Mouse (Mus musculus) midbrain, embryonic 16.5 days (tissue): Measurements from ENCODE around the gene Slpi. TPM values are rescaled to one million over a fixed set of nuclear protein-coding genes. Genes with fewer than 3 reads are reported as not detected.

ENCODE experiments used
- ATAC-seq: fragments of 200-750 bp; cut with Nextera tagmentation; 2 replicates; pipeline ENCODE4 v1.8.0; 2017; ENCODE audit warnings: moderate TSS enrichment
- H3K27ac ChIP-seq: fragments of 300-500 bp; sonication (generic); 2 replicates; pipeline ENCODE4 v1.5.1; 2014; ENCODE audit warnings: mild to moderate bottlenecking, low read length, mixed read lengths
- H3K27me3 ChIP-seq: fragments of 300-500 bp; sonication (generic); 2 replicates; pipeline ENCODE4 v1.6.1; 2014; ENCODE audit warnings: low read depth, low read length, mixed read lengths; ENCODE audit not compliant: control insufficient read depth, insufficient read depth
- H3K36me3 ChIP-seq: fragments of 300-500 bp; sonication (generic); 2 replicates; pipeline ENCODE4 v1.6.1; 2014; ENCODE audit warnings: mild to moderate bottlenecking, low read length, moderate library complexity, mixed read lengths; ENCODE audit not compliant: control insufficient read depth, insufficient read depth
- H3K4me1 ChIP-seq: fragments of 300-500 bp; sonication (generic); 2 replicates; pipeline ENCODE4 v1.6.1; 2014; ENCODE audit warnings: mild to moderate bottlenecking, low read length, mixed read lengths; ENCODE audit not compliant: control insufficient read depth, insufficient read depth
- H3K4me2 ChIP-seq: fragments of 300-500 bp; sonication (generic); 2 replicates; pipeline ENCODE4 v1.6.1; 2014; ENCODE audit warnings: mild to moderate bottlenecking, low read length, mixed read lengths
- H3K4me3 ChIP-seq: fragments of 300-500 bp; sonication (generic); 2 replicates; pipeline ENCODE4 v1.5.1; 2014; ENCODE audit warnings: low read depth, mild to moderate bottlenecking, low read length, moderate library complexity, mixed read lengths
- H3K9ac ChIP-seq: fragments of 300-500 bp; sonication (generic); 2 replicates; pipeline ENCODE4 v1.6.1; 2014; ENCODE audit warnings: low read depth, low read length, mixed read lengths
- H3K9me3 ChIP-seq: fragments of 300-500 bp; sonication (generic); replicated peaks from 2 replicates; pipeline ENCODE4 v1.6.1; 2014; ENCODE audit warnings: mild to moderate bottlenecking, low read length, mixed read lengths; ENCODE audit not compliant: control insufficient read depth, poor library complexity, severe bottlenecking
- WGBS: fragments of 180-500 bp; shearing (Covaris S2); extraction: QIAGEN DNeasy Blood & Tissue Kit; methylation state at CpG from one replicate; pipeline ENCODE4 v1.1.7; 2014; 5-methylcytosine and 5-hydroxymethylcytosine counted together
- polyA plus RNA-seq: library from polyadenylated mRNA; unstranded; fragments of >200 nt; fragmentation: Nextera tagmentation; extraction: Ambion mirVana; gene quantifications from 2 replicates; pipeline ENCODE4 v1.2.1, GENCODE M21; 2015

The Slpi gene
- polyA plus RNA-seq, 1 experiment from 2014 or later, result not detected

DNA sequence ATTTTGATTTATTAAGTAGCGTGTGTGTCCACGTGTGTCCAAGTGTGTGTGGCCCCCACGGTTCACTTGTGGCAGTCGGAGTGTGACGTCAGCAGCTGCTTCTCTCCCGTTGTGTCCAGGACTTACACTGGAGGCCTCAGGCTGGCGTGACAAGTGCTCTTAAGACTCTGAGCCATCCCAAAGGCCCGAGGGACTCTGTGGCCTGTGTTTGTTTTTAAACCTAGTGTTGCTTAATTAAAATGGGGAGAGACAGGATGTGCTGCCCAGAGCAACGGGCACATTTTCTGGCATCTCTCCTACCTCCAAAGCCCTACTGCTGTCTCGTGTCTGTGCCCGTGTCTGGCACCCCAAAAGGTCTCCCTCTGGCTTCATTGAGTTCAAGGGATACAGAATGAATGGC, 34.6 kb upstream of the Slpi start:
- H3K27ac ChIP-seq, result no peak overlapping the region
- no peak for ATAC-seq
- H3K4me2 ChIP-seq, result no peak overlapping the region
- H3K4me3 ChIP-seq, result no peak overlapping the region
- H3K9me3 ChIP-seq, result no peaks in the 10 kb centered on the region
- no peaks in the 10 kb centered on the region for H3K4me1 ChIP-seq
- H3K27me3 ChIP-seq, result no peaks in the 10 kb centered on the region
- H3K9ac ChIP-seq, result no peak overlapping the region
- H3K36me3 ChIP-seq, result no peaks in the 10 kb centered on the region
- 89% methylated on average over 11 of the region's 11 CpGs for WGBS

DNA sequence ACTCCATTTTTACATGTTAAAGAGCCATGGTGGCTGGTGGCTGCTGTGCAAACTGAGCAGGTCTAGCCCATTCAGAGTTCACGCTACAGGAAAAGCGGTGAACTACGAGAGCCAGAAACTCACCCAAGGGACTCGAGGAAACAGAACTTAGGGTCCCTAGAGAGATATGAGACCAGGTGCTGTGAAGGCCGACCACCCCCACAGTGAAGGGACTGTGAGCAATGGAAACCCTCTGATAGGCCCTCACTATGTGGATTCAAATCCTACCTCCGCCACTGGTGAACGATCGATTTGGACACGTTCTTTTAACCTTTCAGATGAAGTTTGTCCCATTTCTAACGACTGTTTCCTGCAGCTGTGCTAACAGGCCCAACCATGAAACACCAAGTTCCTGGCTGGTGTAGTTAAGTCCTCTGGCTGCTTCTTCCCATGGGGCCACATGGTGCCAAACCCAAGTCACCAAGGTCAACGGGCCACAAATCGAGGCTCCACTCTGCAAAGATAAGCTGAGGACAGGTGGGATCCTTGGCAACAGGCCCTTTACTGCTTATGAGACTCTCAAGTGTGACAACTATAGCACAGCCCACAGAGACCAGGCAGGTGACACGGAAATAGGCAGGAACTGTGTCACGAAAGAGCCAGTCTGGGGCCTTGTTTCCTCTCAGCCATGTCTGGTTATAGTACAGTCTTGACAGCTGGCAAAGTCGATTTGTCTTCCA, 33.9 kb upstream of the Slpi start:
- Histone ChIP-seq H3K9me3 (no peaks in the 10 kb centered on the region), H3K4me3 (no peak overlapping the region), H3K27ac (no peak overlapping the region), H3K4me2 (no peak overlapping the region), H3K27me3 (no peaks in the 10 kb centered on the region), H3K36me3 (no peaks in the 10 kb centered on the region), H3K9ac (no peak overlapping the region), H3K4me1 (no peaks in the 10 kb centered on the region)
- WGBS, result 91% methylated on average over 15 of the region's 15 CpGs
- no peak for ATAC-seq

DNA sequence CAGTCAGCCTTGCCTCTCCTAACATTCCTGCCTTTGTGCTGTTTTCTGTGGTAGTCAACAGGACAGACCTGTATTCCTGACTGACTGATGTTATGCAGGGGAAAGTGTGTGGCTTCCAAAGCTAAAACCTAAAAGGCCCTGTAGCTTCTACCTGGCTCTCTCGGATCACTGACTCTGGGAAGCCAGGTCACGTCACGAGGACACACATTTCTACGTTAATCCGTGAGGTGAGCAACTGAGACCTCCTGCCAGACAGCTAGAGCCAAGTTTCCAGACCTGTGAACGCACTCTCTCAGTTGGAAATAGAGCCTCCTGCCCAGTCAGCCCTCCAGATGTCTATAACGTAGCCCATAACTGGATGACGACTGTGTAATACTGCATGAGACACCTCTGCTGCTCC, 33.1 kb upstream of the Slpi start:
- Histone ChIP-seq H3K4me3 (no peak overlapping the region), H3K27ac (no peak overlapping the region), H3K9ac (no peak overlapping the region), H3K36me3 (no peaks in the 10 kb centered on the region), H3K4me2 (no peak overlapping the region), H3K4me1 (no peaks in the 10 kb centered on the region), H3K27me3 (no peaks in the 10 kb centered on the region), H3K9me3 (no peaks in the 10 kb centered on the region)
- no peak for ATAC-seq
- 89% methylated on average over 8 of the region's 8 CpGs for WGBS

DNA sequence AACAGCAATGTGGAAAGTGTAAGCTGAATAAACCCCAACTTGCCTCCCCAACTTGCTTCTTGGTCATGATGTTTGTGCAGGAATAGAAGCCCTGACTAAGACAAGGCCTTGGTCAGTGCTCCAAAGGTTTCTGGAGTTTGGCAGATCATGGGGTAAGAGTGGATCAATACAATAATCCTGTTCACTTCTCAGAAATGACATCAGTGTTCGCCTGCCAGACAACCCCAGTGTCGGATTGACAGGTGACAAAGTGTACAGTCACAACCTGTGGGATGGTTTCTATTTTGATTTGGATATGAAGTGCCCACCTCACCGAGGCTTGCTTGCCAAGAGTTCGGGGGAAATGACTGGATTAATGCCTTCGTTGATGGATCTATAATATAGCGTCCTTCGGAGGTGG, 32.4 kb upstream of the Slpi start:
- H3K9ac ChIP-seq, result no peak overlapping the region
- no peak overlapping the region for H3K4me2 ChIP-seq
- no peaks in the 10 kb centered on the region for H3K4me1 ChIP-seq
- H3K36me3 ChIP-seq, result no peaks in the 10 kb centered on the region
- no peak for ATAC-seq
- no peak overlapping the region for H3K27ac ChIP-seq
- H3K9me3 ChIP-seq, result no peaks in the 10 kb centered on the region
- 91% methylated on average over 7 of the region's 7 CpGs for WGBS
- H3K27me3 ChIP-seq, result no peaks in the 10 kb centered on the region
- no peak overlapping the region for H3K4me3 ChIP-seq

GRCm38 (mm10) chr2:164419489-164419888, 30.6 kb upstream of the Slpi start:
- Histone ChIP-seq H3K27me3 (no peaks in the 10 kb centered on the region), H3K4me1 (no peaks in the 10 kb centered on the region), H3K27ac (no peak overlapping the region), H3K36me3 (no peaks in the 10 kb centered on the region), H3K4me3 (no peak overlapping the region), H3K9ac (no peak overlapping the region), H3K9me3 (no peaks in the 10 kb centered on the region), H3K4me2 (no peak overlapping the region)
- WGBS, result 10% methylated on average over 3 of the region's 3 CpGs
- no peak for ATAC-seq

DNA sequence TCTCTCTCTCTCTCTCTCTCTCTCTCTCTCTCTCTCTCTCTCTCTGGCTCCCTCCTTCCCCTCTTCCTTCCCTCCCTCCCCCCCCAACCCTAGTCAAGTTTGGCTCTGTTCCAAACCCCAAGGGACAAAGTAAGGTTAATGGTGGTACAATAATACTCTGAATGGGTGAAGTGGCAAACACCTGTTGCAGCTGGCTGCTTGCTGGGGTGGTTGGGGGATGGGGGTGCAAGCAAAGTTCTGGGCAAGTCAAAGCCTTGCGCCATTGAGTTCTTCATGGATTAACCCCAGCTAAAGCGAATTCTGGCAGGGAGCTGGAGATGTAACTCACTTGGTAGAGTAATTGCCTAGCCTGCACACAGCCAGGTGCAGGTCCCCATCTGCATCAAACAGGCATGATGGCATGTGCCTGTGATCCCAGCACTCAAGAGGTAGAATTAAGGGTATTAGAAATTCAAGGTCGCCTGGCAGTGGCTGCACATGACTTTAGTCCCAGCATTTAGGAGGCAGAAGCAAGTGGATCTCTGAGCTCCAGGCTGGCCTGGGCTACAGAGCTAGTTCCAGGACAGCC, 29.5 kb upstream of the Slpi start:
- H3K9ac ChIP-seq, result no peak overlapping the region
- H3K27ac ChIP-seq, result no peak overlapping the region
- ATAC-seq, result no peak
- H3K9me3 ChIP-seq, result no peaks in the 10 kb centered on the region
- H3K4me2 ChIP-seq, result no peak overlapping the region
- H3K27me3 ChIP-seq, result no peaks in the 10 kb centered on the region
- H3K4me1 ChIP-seq, result no peaks in the 10 kb centered on the region
- 41% methylated on average over 3 of the region's 3 CpGs for WGBS
- H3K4me3 ChIP-seq, result no peak overlapping the region
- H3K36me3 ChIP-seq, result no peaks in the 10 kb centered on the region

- Histone ChIP-seq H3K9me3 (no peaks in the 10 kb centered on the region), H3K4me2 (no peak overlapping the region), H3K27ac (no peak overlapping the region), H3K27me3 (no peaks in the 10 kb centered on the region), H3K4me1 (no peaks in the 10 kb centered on the region), H3K4me3 (no peak overlapping the region), H3K9ac (no peak overlapping the region), H3K36me3 (no peaks in the 10 kb centered on the region)
- no peak for ATAC-seq
- WGBS, result 0% methylated on average over 2 of the region's 2 CpGs
Measured at GRCm38 (mm10) chr2:164417198-164417597, 28.3 kb upstream of the Slpi start.

DNA sequence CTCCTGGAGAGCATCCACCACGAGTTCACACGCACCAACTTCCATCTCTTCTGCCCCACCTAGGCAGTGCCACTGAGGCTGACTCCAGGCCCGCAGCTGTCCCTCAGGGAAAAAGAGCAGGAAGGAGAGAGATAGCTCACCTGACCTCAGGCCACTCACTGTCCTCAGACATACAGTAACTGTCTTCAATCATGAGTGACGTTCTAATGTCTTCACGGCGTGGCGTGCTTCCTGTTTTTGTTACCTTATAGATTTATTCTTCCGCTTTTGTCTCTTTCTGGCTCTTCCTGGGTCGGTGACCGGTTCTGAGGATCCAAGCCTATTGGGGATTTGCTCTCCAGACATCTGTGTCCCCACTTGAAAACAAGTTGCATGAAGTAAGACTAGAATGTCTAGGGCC, 25.7 kb upstream of the Slpi start:
- Histone ChIP-seq H3K4me2 (peak overlapping the region; percentile 48), H3K27ac (no peak overlapping the region), H3K4me3 (peak overlapping the region; percentile 26), H3K9ac (no peak overlapping the region), H3K36me3 (no peaks in the 10 kb centered on the region), H3K4me1 (no peaks in the 10 kb centered on the region), H3K9me3 (no peaks in the 10 kb centered on the region), H3K27me3 (peaks cover 12% of the 10 kb centered on the region)
- ATAC-seq, result no peak
- 77% methylated on average over 10 of the region's 10 CpGs for WGBS

DNA sequence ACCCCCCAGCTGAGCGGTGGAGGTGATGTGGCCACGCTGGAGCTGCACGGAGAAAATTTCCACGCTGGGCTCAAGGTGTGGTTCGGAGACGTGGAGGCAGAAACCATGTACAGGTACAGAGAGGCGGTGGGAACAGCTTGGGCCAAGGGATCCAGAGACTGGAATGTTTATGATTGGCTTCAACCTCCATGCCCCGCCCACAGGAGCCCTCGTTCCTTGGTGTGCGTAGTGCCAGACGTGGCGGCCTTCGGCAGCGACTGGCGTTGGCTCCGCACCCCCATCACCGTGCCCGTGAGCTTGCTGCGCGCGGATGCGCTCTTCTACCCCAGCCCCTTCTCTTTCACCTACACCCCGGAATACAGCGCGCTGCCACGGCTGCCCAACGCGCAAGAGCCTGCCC, 25.3 kb upstream of the Slpi start:
- Histone ChIP-seq H3K9ac (no peak overlapping the region), H3K27ac (no peak overlapping the region), H3K4me1 (no peaks in the 10 kb centered on the region), H3K4me3 (peak overlapping the region; percentile 26), H3K36me3 (no peaks in the 10 kb centered on the region), H3K9me3 (no peaks in the 10 kb centered on the region), H3K27me3 (peaks cover 16% of the 10 kb centered on the region), H3K4me2 (peak overlapping the region; percentile 48)
- 29% methylated on average over 28 of the region's 28 CpGs for WGBS
- no peak for ATAC-seq
